Mouse (Mus musculus) neural tube, embryonic 14.5 days (tissue): ENCODE data around the gene Gm12248. TPM values are rescaled to one million over a fixed set of nuclear protein-coding genes. Genes with fewer than 3 reads are reported as not detected.
"Not testable (repeated sequence)": the region's sequence is repeated elsewhere in the genome, so short reads cannot be mapped to it uniquely, and the experiment has no call there.

Source experiments
- ATAC-seq: fragments of 200-750 bp; cut with Nextera tagmentation; 2 replicates; pipeline ENCODE4 v1.8.0; 2017; ENCODE audit warnings: low read depth, mild to moderate bottlenecking, moderate TSS enrichment, moderate library complexity
- H3K27ac ChIP-seq: fragments of 300-500 bp; sonication (generic); 2 replicates; pipeline ENCODE4 v1.5.1; 2014; ENCODE audit warnings: low read depth, mild to moderate bottlenecking, control low read depth, low read length, moderate library complexity, mixed read lengths
- H3K27me3 ChIP-seq: fragments of 300-500 bp; sonication (generic); 2 replicates; pipeline ENCODE4 v1.6.1; 2014; ENCODE audit warnings: low read length; ENCODE audit not compliant: control insufficient read depth, insufficient read depth
- H3K36me3 ChIP-seq: fragments of 300-500 bp; sonication (generic); 2 replicates; pipeline ENCODE4 v1.6.1; 2014; ENCODE audit warnings: low read length, mixed read lengths; ENCODE audit not compliant: control insufficient read depth, insufficient read depth
- H3K4me1 ChIP-seq: fragments of 300-500 bp; sonication (generic); 2 replicates; pipeline ENCODE4 v1.6.1; 2014; ENCODE audit warnings: low read length; ENCODE audit not compliant: control insufficient read depth, insufficient read depth
- H3K4me2 ChIP-seq: fragments of 300-500 bp; sonication (generic); 2 replicates; pipeline ENCODE4 v1.6.1; 2014; ENCODE audit warnings: mild to moderate bottlenecking, low read depth, low read length, control low read depth
- H3K4me3 ChIP-seq: fragments of 300-500 bp; sonication (generic); 2 replicates; pipeline ENCODE4 v1.5.1; 2014; ENCODE audit warnings: low read depth, low read length, control low read depth, mixed read lengths
- H3K9ac ChIP-seq: fragments of 300-500 bp; sonication (generic); replicated peaks from 2 replicates; pipeline ENCODE4 v1.6.1; 2014; ENCODE audit warnings: low read depth, mild to moderate bottlenecking, control low read depth, low read length, mixed read lengths
- H3K9me3 ChIP-seq: fragments of 300-500 bp; sonication (generic); 2 replicates; pipeline ENCODE4 v1.6.1; 2016; ENCODE audit warnings: low read length; ENCODE audit not compliant: control insufficient read depth
- WGBS: fragments of 180-500 bp; shearing (Covaris S2); extraction: QIAGEN DNeasy Blood & Tissue Kit; methylation state at CpG from one replicate; pipeline ENCODE4 v1.1.7; 2014; 5-methylcytosine and 5-hydroxymethylcytosine counted together
- polyA plus RNA-seq: library from polyadenylated mRNA; unstranded; fragments of >200 nt; fragmentation: Nextera tagmentation; extraction: Ambion mirVana; gene quantifications from 2 replicates; pipeline ENCODE4 v1.2.1, GENCODE M21; 2014

Gene Gm12248
- polyA plus RNA-seq, 1 experiment from 2014 or later = not detected

GRCm38 (mm10) chr11:58065025-58065424 lies 27.9 kb downstream of the Gm12248 start:
- H3K9ac ChIP-seq = no peak overlapping the region
- H3K27me3 ChIP-seq = no peaks in the 10 kb centered on the region
- WGBS = 90% methylated on average over 4 of the region's 4 CpGs
- ATAC-seq = no peak
- H3K4me2 ChIP-seq = no peak overlapping the region
- H3K4me1 ChIP-seq = 0 out of 2 replicates have a peak, but pooled peaks cover 6% of the 10 kb centered on the region
- no peaks in the 10 kb centered on the region for H3K9me3 ChIP-seq
- no peak overlapping the region for H3K27ac ChIP-seq
- peaks cover 8% of the 10 kb centered on the region; the same call in 1 of the 2 replicates for H3K36me3 ChIP-seq
- no peak overlapping the region for H3K4me3 ChIP-seq

GRCm38 (mm10) chr11:58062586-58062985 lies 30.3 kb downstream of the Gm12248 start:
- Histone ChIP-seq H3K9ac (no peak overlapping the region), H3K27me3 (no peaks in the 10 kb centered on the region), H3K9me3 (no peaks in the 10 kb centered on the region), H3K4me3 (no peak overlapping the region), H3K4me2 (no peak overlapping the region), H3K36me3 (peaks cover 24% of the 10 kb centered on the region; the same call in 1 of the 2 replicates), H3K27ac (no peak overlapping the region), H3K4me1 (0 out of 2 replicates have a peak, but pooled peaks cover 6% of the 10 kb centered on the region)
- no peak for ATAC-seq
- 89% methylated on average over 4 of the region's 4 CpGs for WGBS

GRCm38 (mm10) chr11:58061218-58061617 lies 31.7 kb downstream of the Gm12248 start:
- not testable (repeated sequence) for H3K4me1 ChIP-seq, H3K9me3 ChIP-seq, H3K27me3 ChIP-seq, H3K4me3 ChIP-seq, ATAC-seq, H3K27ac ChIP-seq, H3K4me2 ChIP-seq, H3K9ac ChIP-seq
- WGBS = 92% methylated on average over 3 of the region's 4 CpGs
- H3K36me3 ChIP-seq = peaks cover 32% of the 10 kb centered on the region

- 93% methylated on average over 7 of the region's 7 CpGs for WGBS
- H3K4me2 ChIP-seq, H3K9me3 ChIP-seq, H3K27me3 ChIP-seq, ATAC-seq, H3K27ac ChIP-seq, H3K9ac ChIP-seq, H3K4me1 ChIP-seq, H3K4me3 ChIP-seq: not testable (repeated sequence)
- H3K36me3 ChIP-seq = peaks cover 44% of the 10 kb centered on the region
Observed at GRCm38 (mm10) chr11:58059752-58060151, 33.2 kb downstream of the Gm12248 start.

- H3K36me3 ChIP-seq = peaks cover 56% of the 10 kb centered on the region
- no peak overlapping the region for H3K4me3 ChIP-seq
- no peaks in the 10 kb centered on the region for H3K9me3 ChIP-seq
- 49% methylated on average over 6 of the region's 6 CpGs for WGBS
- H3K27me3 ChIP-seq = no peaks in the 10 kb centered on the region
- no peak overlapping the region for H3K27ac ChIP-seq
- no peak overlapping the region for H3K9ac ChIP-seq
- no peak for ATAC-seq
- H3K4me1 ChIP-seq = no peaks in the 10 kb centered on the region
- no peak overlapping the region for H3K4me2 ChIP-seq
Observed at GRCm38 (mm10) chr11:58057455-58057854, 35.5 kb downstream of the Gm12248 start.

- ATAC-seq = no peak
- Histone ChIP-seq H3K4me1 (no peaks in the 10 kb centered on the region), H3K9me3 (no peaks in the 10 kb centered on the region), H3K36me3 (peaks cover 42% of the 10 kb centered on the region), H3K4me2 (no peak overlapping the region), H3K27ac (no peak overlapping the region), H3K27me3 (no peaks in the 10 kb centered on the region), H3K9ac (no peak overlapping the region), H3K4me3 (no peak overlapping the region)
- WGBS = 87% methylated on average over 4 of the region's 4 CpGs
Observed at GRCm38 (mm10) chr11:58046438-58046837, 46.5 kb downstream of the Gm12248 start.

- H3K4me3 ChIP-seq = no peak overlapping the region
- H3K9me3 ChIP-seq = no peaks in the 10 kb centered on the region
- WGBS = 93% methylated on average over 5 of the region's 5 CpGs
- no peak overlapping the region for H3K9ac ChIP-seq
- no peaks in the 10 kb centered on the region for H3K4me1 ChIP-seq
- no peak overlapping the region for H3K4me2 ChIP-seq
- H3K36me3 ChIP-seq = peaks cover 9% of the 10 kb centered on the region; the same call in 1 of the 2 replicates
- H3K27me3 ChIP-seq = no peaks in the 10 kb centered on the region
- ATAC-seq = no peak
- H3K27ac ChIP-seq = no peak overlapping the region
Observed at GRCm38 (mm10) chr11:58042861-58043431, 50.0 kb downstream of the Gm12248 start.

GRCm38 (mm10) chr11:58039027-58039426 lies 53.9 kb downstream of the Gm12248 start:
- 0 out of 2 replicates have a peak, but pooled peaks cover 3% of the 10 kb centered on the region for H3K36me3 ChIP-seq
- H3K4me3 ChIP-seq = no peak overlapping the region
- H3K9ac ChIP-seq = no peak overlapping the region
- 84% methylated on average over 1 of the region's 1 CpGs for WGBS
- H3K9me3 ChIP-seq = no peaks in the 10 kb centered on the region
- no peaks in the 10 kb centered on the region for H3K27me3 ChIP-seq
- no peak overlapping the region for H3K4me2 ChIP-seq
- H3K4me1 ChIP-seq = no peaks in the 10 kb centered on the region
- no peak for ATAC-seq
- H3K27ac ChIP-seq = no peak overlapping the region

- Histone ChIP-seq H3K36me3 (no peaks in the 10 kb centered on the region), H3K27me3 (no peaks in the 10 kb centered on the region), H3K4me3 (no peak overlapping the region), H3K4me2 (no peak overlapping the region), H3K9ac (no peak overlapping the region), H3K27ac (no peak overlapping the region), H3K9me3 (no peaks in the 10 kb centered on the region), H3K4me1 (no peaks in the 10 kb centered on the region)
- WGBS = 85% methylated on average over 3 of the region's 3 CpGs
- ATAC-seq = no peak
Observed at GRCm38 (mm10) chr11:58033635-58034034, 59.3 kb downstream of the Gm12248 start.
